Mouse (Mus musculus): ENCODE results near the gene Timm8a1.

- TF ChIP-seq CTCF (IDR thresholded peaks at IDR 0.05) (peak; percentile 76), EP300 (IDR thresholded peaks at IDR 0.05) (peak; percentile 44)
These were observed 43.7 kb upstream of the Timm8a1 start, which contains the start of gene Rpl36a for GRCm38 (mm10) chrX:134585103-134586002.

All from lung, postnatal 0 days (tissue).